Mouse (Mus musculus) C2C12 (cell line): ENCODE measurements at regions not wholly inside any gene's neighbourhood (a gene's known extent, or its start where the extent isn't known, plus 50 kb on each side); places are given as distances from the start of the nearest gene placed in this dataset.

Source experiments
- CTCF ChIP-seq: IDR thresholded peaks from one replicate; pipeline ENCODE4 v1.5.1; 2011; ENCODE audit not compliant: control insufficient read depth, insufficient read depth, insufficient read length
- FOSL1 ChIP-seq: IDR thresholded peaks from one replicate; pipeline ENCODE4 v1.8.0; 2011; ENCODE audit warnings: mild to moderate bottlenecking, low read length; ENCODE audit not compliant: poor library complexity, insufficient read depth, severe bottlenecking
- MAX ChIP-seq: IDR thresholded peaks from one replicate; pipeline ENCODE4 v1.6.1; 2011; ENCODE audit warnings: mild to moderate bottlenecking, control low read depth

DNA sequence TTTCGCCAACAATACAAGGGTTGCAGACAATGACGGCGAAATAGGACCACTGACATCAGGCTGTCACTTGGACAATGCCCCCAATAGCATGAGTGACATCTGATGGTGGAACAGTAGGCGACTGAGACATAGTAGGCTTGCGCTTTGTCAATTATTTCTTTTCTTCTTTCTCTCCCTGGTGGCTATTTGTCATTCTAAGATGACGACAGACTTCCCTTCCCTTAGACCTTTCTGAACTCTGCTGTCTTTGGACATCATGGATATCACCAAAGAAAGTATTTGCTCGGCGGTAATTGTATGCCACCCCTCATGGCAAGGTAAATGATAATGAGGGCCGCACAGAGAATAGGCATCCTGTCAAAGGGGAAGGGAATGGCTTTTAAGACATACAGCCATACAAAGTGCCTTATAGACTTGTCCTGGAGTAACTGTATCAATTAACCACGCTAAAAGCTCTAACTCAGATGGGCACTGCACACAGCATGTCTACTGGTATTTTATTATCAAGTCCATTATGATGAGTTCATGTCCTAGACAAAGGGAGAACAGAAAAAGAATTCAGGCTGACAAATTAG is 305.0 kb upstream of the Adgrl2 start:
- TF ChIP-seq CTCF (no peak), MAX (no peak), FOSL1 (no peak)
